Mouse (Mus musculus): ENCODE results near the gene Mettl5. TPM values are rescaled to one million over a fixed set of nuclear protein-coding genes. Genes with fewer than 3 reads are reported as not detected.

The Mettl5 gene
- polyA plus RNA-seq, 1 experiment from 2014 or later, result 23.5 TPM

- Histone ChIP-seq H3K4me1 (ENCODE audit: control insufficient read depth, low read depth, low read length) (peaks cover 48% of the 10 kb centered on the region), H3K9ac (ENCODE audit: low read depth, low read length) (peak within 1 kb of the TSS; percentile 92), H3K4me3 (ENCODE audit: low read depth, low read length) (peak within 1 kb of the TSS; percentile 85), H3K36me3 (ENCODE audit: control insufficient read depth, insufficient read depth) (peaks cover 7% of the 10 kb centered on the region; the same call in 1 of the 2 replicates), H3K4me2 (ENCODE audit: low read depth, low read length) (peak within 1 kb of the TSS; percentile 74), H3K27ac (ENCODE audit: low read length) (peak within 1 kb of the TSS; percentile 88), H3K27me3 (ENCODE audit: control insufficient read depth, insufficient read depth, low read depth, low read length) (no peaks in the 10 kb centered on the region), H3K9me3 (replicated peaks; ENCODE audit: control insufficient read depth, low read length) (no peaks in the 10 kb centered on the region)
- peak; percentile 23; the same call in 1 of the 2 replicates for ATAC-seq (ENCODE audit: low read depth)
- WGBS (ENCODE audit: insufficient replicate concordance), result 3% methylated on average over 8 of the region's 8 CpGs
These were observed 63.7 kb downstream of the Mettl5 start, which contains the start of gene Klhl23 for GRCm38 (mm10) chr2:69821711-69822110. Klhl23 (plus strand) TSS chr2:69821944.

Other genes with a start within 250 kb of the Mettl5 start
- 2.1 and 2.8 TPM in 2 replicates for gene Bbs5, start 238.4 kb downstream of the Mettl5 start, polyA plus RNA-seq (2015; fragmentation: Nextera tagmentation; extraction: Ambion mirVana)
- 0.58 and 1.2 TPM in 2 replicates for gene Klhl41, start 215.5 kb downstream of the Mettl5 start, polyA plus RNA-seq (2015; fragmentation: Nextera tagmentation; extraction: Ambion mirVana)
- 2.9 and 3.3 TPM in 2 replicates for gene Fastkd1, start 172.1 kb downstream of the Mettl5 start, polyA plus RNA-seq (2015; fragmentation: Nextera tagmentation; extraction: Ambion mirVana)
- gene Ppig, start 163.1 kb downstream of the Mettl5 start, polyA plus RNA-seq (2015; fragmentation: Nextera tagmentation; extraction: Ambion mirVana), result 45.7 and 49.5 TPM in 2 replicates
- 0.08 and 0.20 TPM in 2 replicates for gene Ccdc173, start 96.0 kb downstream of the Mettl5 start, polyA plus RNA-seq (2015; fragmentation: Nextera tagmentation; extraction: Ambion mirVana)
- gene Phospho2, start 96.0 kb downstream of the Mettl5 start, polyA plus RNA-seq (2015; fragmentation: Nextera tagmentation; extraction: Ambion mirVana), result 10.5 and 11.0 TPM in 2 replicates
- 19.6 and 22.4 TPM in 2 replicates for gene Klhl23, start 63.7 kb downstream of the Mettl5 start, polyA plus RNA-seq (2015; fragmentation: Nextera tagmentation; extraction: Ambion mirVana)
- 103 and 116 TPM in 2 replicates for gene Ssb, start 24.1 kb downstream of the Mettl5 start, polyA plus RNA-seq (2015; fragmentation: Nextera tagmentation; extraction: Ambion mirVana)
- 4.8 and 5.6 TPM in 2 replicates for gene Ubr3, start 11.6 kb upstream of the Mettl5 start, polyA plus RNA-seq (2015; fragmentation: Nextera tagmentation; extraction: Ambion mirVana)
- not detected in 2 replicates for gene Myo3b, start 153.5 kb upstream of the Mettl5 start, polyA plus RNA-seq (2015; fragmentation: Nextera tagmentation; extraction: Ambion mirVana)

Data from liver, embryonic 16.5 days (tissue).